Mouse (Mus musculus): Measurements from ENCODE around the gene Tgfbr2. TPM values are rescaled to one million over a fixed set of nuclear protein-coding genes. Genes with fewer than 3 reads are reported as not detected.

The Tgfbr2 gene
- polyA plus RNA-seq, 1 experiment: 48.4 TPM

GRCm38 (mm10) chr9:116091101-116091841 lies 83.9 kb downstream of the Tgfbr2 start:
- Histone ChIP-seq H3K79me2 (ENCODE audit: control insufficient read depth, insufficient read depth) (no peaks in the 10 kb centered on the region), H3K27me3 (ENCODE audit: control insufficient read depth, insufficient read depth, insufficient read length) (no peaks in the 10 kb centered on the region), H3ac (ENCODE audit: control insufficient read depth, insufficient read length) (no peak overlapping the region), H3K36me3 (ENCODE audit: control insufficient read depth, insufficient read depth) (peaks cover 10% of the 10 kb centered on the region), H3K4me2 (ENCODE audit: low read depth) (no peak overlapping the region), H3K4me3 (no peak overlapping the region)
- no peak for TF ChIP-seq MYOD1 (IDR thresholded peaks at IDR 0.05; ENCODE audit: control insufficient read depth in 1 of 3, insufficient read length in 2 of 3, low read depth in 2 of 3)
- no peak for TF ChIP-seq E2F4 (IDR thresholded peaks at IDR 0.05; ENCODE audit: insufficient read depth)
- TF ChIP-seq MYOG (IDR thresholded peaks at IDR 0.05; ENCODE audit: control insufficient read depth in 1 of 3, insufficient read depth in 1 of 3, insufficient read length in 2 of 3, low read depth in 2 of 3): no peak
- no peak for TF ChIP-seq SRF (IDR thresholded peaks at IDR 0.05; ENCODE audit: control insufficient read depth, insufficient read length, low read depth)
- TF ChIP-seq MAX (IDR thresholded peaks at IDR 0.05; ENCODE audit: low read depth): no peak
- no peak for TF ChIP-seq USF1 (IDR thresholded peaks at IDR 0.05; ENCODE audit: low read depth)
- no peak for TF ChIP-seq TCF3 (IDR thresholded peaks at IDR 0.05; ENCODE audit: insufficient read length, low read depth)
- no peak for TF ChIP-seq POLR2A (IDR thresholded peaks at IDR 0.05; ENCODE audit: insufficient read length, low read depth)
- no peak for TF ChIP-seq TCF12 (IDR thresholded peaks at IDR 0.05; ENCODE audit: insufficient read depth, poor library complexity, severe bottlenecking)
- no peak for TF ChIP-seq POLR2AphosphoS2 (IDR thresholded peaks at IDR 0.05; ENCODE audit: insufficient read length, low read depth)
- TF ChIP-seq REST (IDR thresholded peaks at IDR 0.05; ENCODE audit: insufficient read depth, insufficient read length): no peak
- no peak for TF ChIP-seq CEBPB (IDR thresholded peaks at IDR 0.05; ENCODE audit: insufficient read depth, poor library complexity, severe bottlenecking)

DNA sequence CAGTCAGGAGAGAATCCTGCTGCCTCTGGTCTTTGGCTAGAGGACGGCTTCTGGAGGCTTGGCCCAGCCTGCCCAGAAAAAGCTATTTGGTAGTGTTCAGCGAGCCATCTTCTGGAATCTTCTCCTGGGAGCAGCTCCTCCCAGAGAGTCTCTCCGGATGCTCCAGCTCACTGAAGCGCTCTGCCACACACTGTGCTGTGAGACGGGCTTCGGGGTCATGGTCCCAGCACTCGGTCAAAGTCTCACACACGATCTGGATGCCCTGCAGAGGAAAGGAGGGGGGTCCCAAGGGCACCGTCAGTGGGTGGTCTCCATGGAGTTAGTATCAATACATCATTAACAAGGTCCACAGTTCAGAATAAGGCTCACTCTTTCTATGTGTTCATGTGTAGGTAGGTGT lies 84.9 kb downstream of the Tgfbr2 start:
- Histone ChIP-seq H3ac (ENCODE audit: control insufficient read depth, insufficient read length) (no peak overlapping the region), H3K4me3 (no peak overlapping the region), H3K4me2 (ENCODE audit: low read depth) (no peak overlapping the region), H3K36me3 (ENCODE audit: control insufficient read depth, insufficient read depth) (peaks cover 10% of the 10 kb centered on the region), H3K79me2 (ENCODE audit: control insufficient read depth, insufficient read depth) (no peaks in the 10 kb centered on the region), H3K27me3 (ENCODE audit: control insufficient read depth, insufficient read depth, insufficient read length) (no peaks in the 10 kb centered on the region)
- TF ChIP-seq TCF12 (IDR thresholded peaks at IDR 0.05; ENCODE audit: insufficient read depth, poor library complexity, severe bottlenecking): no peak
- no peak for TF ChIP-seq USF1 (IDR thresholded peaks at IDR 0.05; ENCODE audit: low read depth)
- no peak for TF ChIP-seq SRF (IDR thresholded peaks at IDR 0.05; ENCODE audit: control insufficient read depth, insufficient read length, low read depth)
- no peak for TF ChIP-seq MYOG (IDR thresholded peaks at IDR 0.05; ENCODE audit: control insufficient read depth in 1 of 3, insufficient read depth in 1 of 3, insufficient read length in 2 of 3, low read depth in 2 of 3)
- TF ChIP-seq MYOD1 (IDR thresholded peaks at IDR 0.05; ENCODE audit: control insufficient read depth in 1 of 3, insufficient read length in 2 of 3, low read depth in 2 of 3): no peak
- no peak for TF ChIP-seq MAX (IDR thresholded peaks at IDR 0.05; ENCODE audit: low read depth)
- TF ChIP-seq CEBPB (IDR thresholded peaks at IDR 0.05; ENCODE audit: insufficient read depth, poor library complexity, severe bottlenecking): no peak
- TF ChIP-seq REST (IDR thresholded peaks at IDR 0.05; ENCODE audit: insufficient read depth, insufficient read length): no peak
- no peak for TF ChIP-seq E2F4 (IDR thresholded peaks at IDR 0.05; ENCODE audit: insufficient read depth)
- no peak for TF ChIP-seq POLR2A (IDR thresholded peaks at IDR 0.05; ENCODE audit: insufficient read length, low read depth)

DNA sequence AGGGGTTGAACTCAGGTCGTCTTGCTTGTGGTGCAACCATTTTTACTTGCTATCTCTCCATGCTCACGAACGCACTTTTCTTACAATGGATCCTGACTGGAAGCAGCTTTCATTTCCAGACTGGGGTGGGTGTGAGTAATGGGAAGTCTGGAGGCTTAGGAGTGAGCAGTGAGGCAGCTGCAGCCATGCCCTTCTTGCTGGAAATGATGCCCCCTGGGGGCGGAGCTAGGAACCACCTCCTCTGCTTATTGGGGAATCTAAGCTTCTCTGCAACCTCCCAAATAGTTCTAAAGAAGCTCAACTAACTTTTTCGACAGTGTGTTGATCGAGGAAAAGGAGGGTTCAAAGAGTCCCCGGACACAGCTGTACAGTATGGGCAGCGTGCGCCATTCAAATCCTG lies 86.2 kb downstream of the Tgfbr2 start:
- Histone ChIP-seq H3K4me2 (ENCODE audit: low read depth) (no peak overlapping the region), H3K36me3 (ENCODE audit: control insufficient read depth, insufficient read depth) (peaks cover 10% of the 10 kb centered on the region), H3ac (ENCODE audit: control insufficient read depth, insufficient read length) (no peak overlapping the region), H3K27me3 (ENCODE audit: control insufficient read depth, insufficient read depth, insufficient read length) (no peaks in the 10 kb centered on the region), H3K79me2 (ENCODE audit: control insufficient read depth, insufficient read depth) (no peaks in the 10 kb centered on the region), H3K4me3 (no peak overlapping the region)
- no peak for TF ChIP-seq POLR2AphosphoS2 (IDR thresholded peaks at IDR 0.05; ENCODE audit: insufficient read length, low read depth)
- no peak for TF ChIP-seq USF1 (IDR thresholded peaks at IDR 0.05; ENCODE audit: low read depth)
- no peak for TF ChIP-seq MYOD1 (IDR thresholded peaks at IDR 0.05; ENCODE audit: control insufficient read depth in 1 of 3, insufficient read length in 2 of 3, low read depth in 2 of 3)
- TF ChIP-seq E2F4 (IDR thresholded peaks at IDR 0.05; ENCODE audit: insufficient read depth): no peak
- no peak for TF ChIP-seq TCF12 (IDR thresholded peaks at IDR 0.05; ENCODE audit: insufficient read depth, poor library complexity, severe bottlenecking)
- no peak for TF ChIP-seq MAX (IDR thresholded peaks at IDR 0.05; ENCODE audit: low read depth)
- TF ChIP-seq CEBPB (IDR thresholded peaks at IDR 0.05; ENCODE audit: insufficient read depth, poor library complexity, severe bottlenecking): no peak
- no peak for TF ChIP-seq MYOG (IDR thresholded peaks at IDR 0.05; ENCODE audit: control insufficient read depth in 1 of 3, insufficient read depth in 1 of 3, insufficient read length in 2 of 3, low read depth in 2 of 3)

- no peak for TF ChIP-seq POLR2A (IDR thresholded peaks at IDR 0.05; ENCODE audit: insufficient read length, low read depth)
- TF ChIP-seq E2F4 (IDR thresholded peaks at IDR 0.05; ENCODE audit: insufficient read depth): no peak
- TF ChIP-seq TCF12 (IDR thresholded peaks at IDR 0.05; ENCODE audit: insufficient read depth, poor library complexity, severe bottlenecking): no peak
- TF ChIP-seq CEBPB (IDR thresholded peaks at IDR 0.05; ENCODE audit: insufficient read depth, poor library complexity, severe bottlenecking): no peak
- Histone ChIP-seq H3K4me3 (no peak overlapping the region), H3K79me2 (ENCODE audit: control insufficient read depth, insufficient read depth) (no peaks in the 10 kb centered on the region), H3K4me2 (ENCODE audit: low read depth) (no peak overlapping the region), H3K27me3 (ENCODE audit: control insufficient read depth, insufficient read depth, insufficient read length) (no peaks in the 10 kb centered on the region), H3K36me3 (ENCODE audit: control insufficient read depth, insufficient read depth) (peaks cover 10% of the 10 kb centered on the region), H3ac (ENCODE audit: control insufficient read depth, insufficient read length) (no peak overlapping the region)
These were observed 87.3 kb downstream of the Tgfbr2 start for GRCm38 (mm10) chr9:116087880-116088279.

DNA sequence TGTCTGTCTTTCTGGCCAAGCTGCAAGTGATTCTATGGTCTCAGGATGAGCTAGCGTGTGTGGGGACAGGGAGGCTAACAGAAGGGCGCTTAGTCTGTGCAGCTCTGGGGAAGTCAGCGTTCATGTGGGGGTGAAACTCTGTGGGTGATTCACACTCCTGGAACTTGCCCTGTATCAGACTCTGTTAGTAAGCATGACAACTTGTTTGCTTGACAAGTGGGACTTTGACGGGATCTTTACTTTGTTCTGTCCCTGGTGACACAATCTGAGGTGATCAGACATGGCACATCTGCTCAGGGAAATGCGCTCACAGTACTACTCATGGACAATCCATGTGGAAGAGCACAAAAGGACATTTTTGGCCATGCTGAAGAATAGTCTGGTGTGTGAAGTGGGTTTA lies 87.9 kb downstream of the Tgfbr2 start:
- Histone ChIP-seq H3K36me3 (ENCODE audit: control insufficient read depth, insufficient read depth) (peaks cover 10% of the 10 kb centered on the region), H3K4me2 (ENCODE audit: low read depth) (no peak overlapping the region), H3K79me2 (ENCODE audit: control insufficient read depth, insufficient read depth) (no peaks in the 10 kb centered on the region), H3K4me3 (no peak overlapping the region), H3ac (ENCODE audit: control insufficient read depth, insufficient read length) (no peak overlapping the region), H3K27me3 (ENCODE audit: control insufficient read depth, insufficient read depth, insufficient read length) (no peaks in the 10 kb centered on the region)
- TF ChIP-seq SRF (IDR thresholded peaks at IDR 0.05; ENCODE audit: control insufficient read depth, insufficient read length, low read depth) (no peak), USF1 (IDR thresholded peaks at IDR 0.05; ENCODE audit: low read depth) (no peak), POLR2AphosphoS2 (IDR thresholded peaks at IDR 0.05; ENCODE audit: insufficient read length, low read depth) (no peak), TCF12 (IDR thresholded peaks at IDR 0.05; ENCODE audit: insufficient read depth, poor library complexity, severe bottlenecking) (no peak), MYOG (IDR thresholded peaks at IDR 0.05; ENCODE audit: control insufficient read depth in 1 of 3, insufficient read depth in 1 of 3, insufficient read length in 2 of 3, low read depth in 2 of 3) (no peak), CEBPB (IDR thresholded peaks at IDR 0.05; ENCODE audit: insufficient read depth, poor library complexity, severe bottlenecking) (no peak), TCF3 (IDR thresholded peaks at IDR 0.05; ENCODE audit: insufficient read length, low read depth) (no peak), E2F4 (IDR thresholded peaks at IDR 0.05; ENCODE audit: insufficient read depth) (no peak), MYOD1 (IDR thresholded peaks at IDR 0.05; ENCODE audit: control insufficient read depth in 1 of 3, insufficient read length in 2 of 3, low read depth in 2 of 3) (no peak), POLR2A (IDR thresholded peaks at IDR 0.05; ENCODE audit: insufficient read length, low read depth) (no peak), MAX (IDR thresholded peaks at IDR 0.05; ENCODE audit: low read depth) (no peak), REST (IDR thresholded peaks at IDR 0.05; ENCODE audit: insufficient read depth, insufficient read length) (no peak)
